Mouse (Mus musculus) mouse embryonic stem cell (cell line): ENCODE data around the gene Tnfsf15.

Experiments used
- in situ Hi-C, 2 experiments: fragments of 300-500 bp; cut with MboI; formaldehyde crosslinking; loops; 1 replicate in 1 of 2; 3 replicates in 1 of 2; pipeline ENCODE4 v1.14.3; 2019 to 2020; ENCODE audit warnings: low sequenced_read_pairs in 2 of 2, low pct_unique_long_range_greater_than_20kb in 1 of 2, mixed read lengths in 1 of 2; ENCODE audit not compliant: unreplicated experiment in 1 of 2

Tnfsf15 gene

DNA sequence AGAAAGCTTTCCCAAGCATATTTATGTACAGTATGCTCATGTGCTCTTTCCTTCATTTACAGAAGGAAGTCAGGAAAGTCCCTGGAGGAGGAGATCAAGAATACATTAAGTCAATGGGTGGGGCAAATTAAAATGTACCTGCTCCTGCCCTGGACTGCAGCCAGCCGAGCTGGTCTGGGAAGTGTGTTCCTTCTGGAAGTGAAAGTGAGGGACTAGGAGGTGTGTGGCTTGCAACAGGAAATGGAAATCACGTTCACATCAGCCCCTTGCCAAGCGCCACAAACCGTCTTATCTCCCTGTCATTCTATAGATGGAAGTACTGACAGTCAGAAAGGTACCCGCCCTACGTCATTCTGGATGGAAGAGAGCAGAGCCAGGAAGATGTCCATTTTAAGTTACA is 358 bp upstream of the Tnfsf15 start:
- in situ Hi-C loops = no loop called here

DNA sequence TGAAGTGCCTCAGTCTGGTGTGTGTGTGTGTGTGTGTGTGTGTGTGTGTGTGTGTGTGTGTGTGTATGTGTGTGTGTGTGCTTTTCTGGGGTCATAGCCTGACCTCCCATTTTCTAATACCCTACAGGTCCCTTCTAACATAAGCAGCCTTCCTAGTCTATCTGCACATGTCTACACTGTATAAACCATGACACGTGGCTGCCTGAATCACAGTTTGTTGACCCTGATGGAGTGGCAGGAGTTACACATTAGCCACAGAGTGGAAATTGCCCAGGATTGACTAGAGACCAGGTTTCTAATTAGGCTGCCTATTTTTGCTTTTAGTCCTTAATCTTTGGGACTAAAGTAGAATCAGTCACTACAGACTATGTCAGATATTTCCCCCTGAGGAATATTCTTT is 1.3 kb downstream of the Tnfsf15 start:
- in situ Hi-C loops = no loop called here

DNA sequence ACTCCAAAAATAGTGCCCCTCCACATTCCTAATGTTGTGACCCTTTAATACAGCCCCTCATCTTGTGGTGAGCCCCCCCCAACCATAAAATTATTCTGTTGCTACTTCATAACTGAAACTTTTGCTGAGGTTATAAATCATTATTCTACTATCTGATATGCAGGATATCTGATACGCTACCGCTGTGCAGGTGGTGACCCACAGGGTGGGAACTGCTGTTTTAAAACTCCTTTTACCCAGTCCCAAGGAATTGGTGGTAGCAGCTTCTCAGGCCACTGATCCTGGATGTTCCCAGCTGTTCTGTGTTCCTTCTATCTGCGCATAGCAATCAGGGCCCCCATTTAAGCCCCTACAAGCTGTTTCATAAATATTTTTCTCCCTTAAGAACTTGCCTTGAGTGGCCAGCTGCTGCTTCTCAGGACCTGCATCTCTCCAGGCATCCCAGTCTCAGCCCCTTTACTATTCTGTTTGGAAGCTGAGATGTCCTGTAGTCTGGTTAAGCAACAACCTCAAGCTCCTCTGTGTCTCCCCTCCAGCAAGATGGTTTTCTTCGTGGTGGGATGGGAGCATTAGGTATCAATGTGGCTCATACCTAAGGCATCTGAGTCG is 2.0 kb downstream of the Tnfsf15 start:
- in situ Hi-C loops = no loop called here

DNA sequence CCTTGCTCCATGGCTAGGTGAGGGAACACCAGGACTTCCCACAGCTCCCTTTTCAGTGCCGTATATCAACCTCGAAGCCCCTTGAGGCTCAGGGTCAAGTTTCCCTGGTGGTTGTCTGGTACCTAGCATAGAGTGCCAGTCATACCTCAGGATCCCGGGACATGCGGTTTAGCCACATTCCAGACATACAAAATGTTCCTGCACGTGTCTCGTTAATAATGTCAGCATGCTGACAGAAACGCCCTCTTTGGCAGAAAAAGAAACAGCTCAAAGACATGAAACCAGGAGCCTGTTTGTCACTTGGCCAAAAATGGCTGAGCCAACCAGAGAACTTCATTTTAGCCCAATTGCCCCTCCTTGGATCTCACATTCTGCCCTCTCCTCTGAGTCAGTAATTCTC is 2.8 kb downstream of the Tnfsf15 start:
- in situ Hi-C loops = no loop called here

DNA sequence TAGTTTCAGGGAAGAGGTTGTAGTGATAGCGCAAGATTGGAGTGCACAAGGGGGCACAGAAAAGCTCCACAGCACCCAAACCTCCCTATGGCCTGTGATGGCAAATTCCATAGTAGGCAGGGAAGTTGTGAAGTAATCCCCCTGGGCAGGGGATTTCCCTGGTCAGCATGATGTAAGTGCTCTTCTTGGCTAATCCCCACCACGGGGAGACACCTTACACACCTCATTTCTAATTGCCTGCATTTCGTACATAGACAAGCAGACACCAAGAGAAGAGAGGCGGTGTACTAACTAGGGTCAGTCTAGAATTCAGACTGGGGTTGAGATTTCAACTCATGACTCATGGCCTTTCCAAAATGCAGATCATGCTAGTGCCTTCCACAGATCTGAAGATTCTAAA is 4.2 kb downstream of the Tnfsf15 start:
- in situ Hi-C loops = no loop called here

DNA sequence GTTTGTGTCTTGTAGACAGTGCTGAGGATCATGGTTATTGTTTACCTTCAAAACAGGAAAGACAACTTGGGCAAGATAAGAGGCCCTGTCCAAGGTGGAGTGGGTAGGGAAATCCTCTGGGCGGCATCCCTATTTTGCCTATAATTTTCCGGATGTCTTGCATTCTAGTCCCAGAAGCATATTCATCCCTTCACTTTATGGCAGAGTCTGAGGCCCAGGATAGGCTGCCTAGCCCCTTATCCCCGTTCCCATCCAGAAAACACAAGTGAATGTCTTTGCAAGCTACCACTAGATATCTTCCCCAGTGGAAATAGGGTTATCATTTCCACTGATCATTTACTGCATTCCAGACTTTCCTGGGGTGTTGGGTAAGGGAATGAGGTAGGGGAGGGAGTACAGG is 4.9 kb downstream of the Tnfsf15 start:
- in situ Hi-C loops = no loop called here

DNA sequence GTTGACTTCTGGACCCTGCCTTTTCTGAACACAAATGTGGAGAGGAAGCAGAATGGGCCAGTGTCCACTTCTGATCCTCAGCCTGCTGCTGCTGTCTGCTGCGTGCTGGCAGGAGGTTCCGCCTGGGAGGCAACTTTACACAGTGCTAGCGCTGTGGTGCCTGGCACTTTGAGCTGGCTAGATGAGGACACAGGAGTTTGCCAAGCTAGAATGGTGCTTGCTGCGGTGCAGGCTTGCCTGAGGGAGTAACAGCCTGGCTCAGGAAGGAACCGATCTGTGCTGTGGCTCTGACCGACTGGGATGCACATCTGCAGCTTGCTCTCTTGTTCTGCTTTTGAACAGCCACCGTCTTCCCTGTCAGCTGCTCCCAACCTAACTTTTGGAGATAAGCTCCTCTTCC is 5.4 kb downstream of the Tnfsf15 start:
- in situ Hi-C loops = no loop called here

DNA sequence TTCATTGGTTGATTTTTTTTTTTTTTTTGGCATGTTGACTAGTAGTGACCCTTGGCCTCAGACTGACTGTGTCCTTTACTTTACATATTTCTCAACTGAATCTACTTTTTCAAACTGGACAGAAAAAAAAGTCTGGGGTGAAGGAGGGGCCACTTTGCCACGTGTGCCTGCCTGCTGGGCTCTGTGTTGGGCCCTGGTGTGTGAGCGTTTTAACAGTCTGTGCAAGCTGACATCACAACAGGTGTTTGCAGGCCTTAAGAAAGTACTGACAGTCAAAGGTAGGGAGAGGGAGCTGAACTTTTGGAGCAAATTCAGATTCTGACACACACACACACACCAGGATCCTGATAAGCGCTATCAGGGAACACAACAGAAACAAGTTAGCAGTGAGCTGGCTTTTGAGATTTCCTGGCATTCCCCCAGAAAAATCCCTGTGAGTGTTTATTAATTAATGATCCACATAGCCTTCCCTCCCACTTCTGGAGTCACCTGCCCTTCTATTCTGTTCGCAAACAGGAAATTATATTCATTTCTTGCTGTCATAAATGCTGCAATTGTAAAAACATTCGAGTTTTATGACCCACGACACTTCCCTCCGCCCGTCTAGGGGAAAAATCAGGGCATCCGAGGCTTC is 6.4 kb downstream of the Tnfsf15 start:
- in situ Hi-C loops = no loop called here

DNA sequence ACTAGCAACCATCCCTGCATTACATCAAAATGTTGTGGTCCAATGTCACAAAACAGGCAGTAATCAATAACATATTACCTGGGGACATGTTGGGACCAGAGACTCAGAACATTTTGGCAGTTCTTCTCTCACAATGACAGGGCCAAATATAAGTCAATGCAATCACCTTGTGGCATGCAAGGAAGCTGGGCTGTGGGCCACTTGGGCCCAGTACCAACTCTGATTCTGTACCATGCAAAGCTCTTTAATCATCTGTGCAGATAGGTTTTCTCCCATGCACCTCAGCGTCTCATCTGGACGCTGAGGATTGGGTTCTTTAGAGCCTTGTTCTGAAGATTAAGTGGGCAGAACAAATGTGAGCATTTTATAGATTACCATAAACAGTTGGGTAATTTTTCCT is 13.6 kb downstream of the Tnfsf15 start:
- in situ Hi-C loops = no loop called here

DNA sequence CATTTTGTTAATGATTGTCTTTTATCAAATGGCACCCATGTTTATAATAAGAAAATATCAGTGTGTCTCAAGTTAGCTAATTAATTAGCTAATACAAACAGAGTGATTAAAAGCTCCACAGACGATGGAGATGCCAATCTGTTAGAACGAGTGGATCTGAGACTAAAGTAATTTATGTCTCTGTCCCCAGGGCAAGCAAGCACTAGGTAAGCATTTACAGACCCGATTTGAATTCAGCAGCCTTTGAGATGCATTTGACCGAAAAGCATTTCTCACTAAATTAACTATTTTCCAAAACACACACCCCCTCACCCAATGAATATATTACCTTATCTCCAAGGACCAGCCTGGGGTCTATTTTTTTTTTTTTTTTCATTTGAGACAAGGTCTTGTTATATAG is 18.2 kb downstream of the Tnfsf15 start:
- in situ Hi-C loops = no loop called here

DNA sequence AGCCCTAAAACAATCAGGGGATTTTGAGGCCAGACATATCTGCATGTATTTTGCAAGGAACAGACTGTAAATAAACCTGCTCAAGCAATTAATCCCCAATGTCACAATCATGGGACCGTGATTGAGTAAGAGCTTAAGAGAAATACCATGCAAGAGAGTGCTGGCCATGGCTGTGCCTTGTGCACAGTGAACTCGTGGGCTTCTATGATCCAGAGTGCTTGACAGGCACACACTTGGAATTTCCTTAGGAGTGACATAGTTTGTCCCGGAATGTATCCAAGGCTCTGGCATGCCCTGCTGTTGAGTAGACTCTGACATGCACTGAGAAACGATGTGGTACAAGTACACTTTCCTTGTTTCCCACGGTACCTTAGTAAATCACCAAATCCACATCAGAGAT is 18.9 kb downstream of the Tnfsf15 start:
- in situ Hi-C loops = no loop called here

DNA sequence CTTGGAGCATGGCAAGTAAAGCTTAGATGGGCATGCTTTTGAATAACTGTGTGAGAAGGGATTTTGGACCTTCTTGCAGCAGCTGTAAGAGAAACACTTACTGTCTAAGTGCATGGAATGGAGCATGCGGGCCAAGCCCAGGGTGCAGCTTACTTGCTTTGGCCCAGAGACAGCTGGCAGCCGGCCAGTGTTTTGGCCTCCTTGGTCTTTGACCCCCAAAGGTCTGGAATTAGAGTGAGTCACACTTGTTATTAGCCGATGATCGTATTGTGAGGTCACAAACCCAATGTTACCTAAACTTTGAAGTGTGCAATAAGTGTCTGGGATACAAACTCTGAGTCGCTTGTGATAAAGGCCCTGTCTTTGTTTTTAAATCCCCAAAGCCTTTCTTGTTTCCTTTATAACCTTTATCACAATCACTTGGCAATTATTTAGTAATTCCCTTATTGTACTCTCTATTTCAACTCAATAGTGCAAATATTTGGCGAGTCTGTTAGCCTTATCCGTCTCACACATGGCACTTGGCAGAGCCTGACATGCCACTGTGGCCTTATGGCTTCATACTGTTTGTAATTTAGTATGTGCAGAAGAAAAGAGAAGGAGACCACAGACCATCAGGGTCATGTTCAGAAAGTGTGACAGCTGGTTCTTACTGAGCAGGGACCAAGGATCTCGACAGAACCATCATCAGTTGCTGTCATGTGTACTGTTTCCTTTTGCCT is 26.8 kb downstream of the Tnfsf15 start:
- in situ Hi-C loops = no loop called here

DNA sequence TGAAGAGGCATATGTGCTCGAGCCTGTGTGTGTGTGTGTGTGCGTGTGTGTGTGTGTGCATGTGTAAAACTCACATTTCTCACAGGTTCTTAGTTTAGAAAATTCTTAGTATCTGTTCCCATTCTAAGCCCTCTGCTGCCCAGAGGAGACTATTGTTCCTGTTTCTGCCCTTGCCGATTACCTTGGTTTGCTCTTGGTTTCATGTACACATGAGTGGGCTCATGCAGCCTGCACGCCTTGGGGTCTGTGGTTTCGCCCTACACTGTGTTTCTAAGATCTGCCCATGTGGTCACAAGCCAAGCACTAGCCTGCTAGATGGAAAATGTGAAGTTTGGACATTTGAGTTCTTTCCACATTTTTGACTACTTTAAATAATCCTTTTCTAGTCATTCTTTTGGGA is 33.0 kb downstream of the Tnfsf15 start:
- in situ Hi-C loops = no loop called here

DNA sequence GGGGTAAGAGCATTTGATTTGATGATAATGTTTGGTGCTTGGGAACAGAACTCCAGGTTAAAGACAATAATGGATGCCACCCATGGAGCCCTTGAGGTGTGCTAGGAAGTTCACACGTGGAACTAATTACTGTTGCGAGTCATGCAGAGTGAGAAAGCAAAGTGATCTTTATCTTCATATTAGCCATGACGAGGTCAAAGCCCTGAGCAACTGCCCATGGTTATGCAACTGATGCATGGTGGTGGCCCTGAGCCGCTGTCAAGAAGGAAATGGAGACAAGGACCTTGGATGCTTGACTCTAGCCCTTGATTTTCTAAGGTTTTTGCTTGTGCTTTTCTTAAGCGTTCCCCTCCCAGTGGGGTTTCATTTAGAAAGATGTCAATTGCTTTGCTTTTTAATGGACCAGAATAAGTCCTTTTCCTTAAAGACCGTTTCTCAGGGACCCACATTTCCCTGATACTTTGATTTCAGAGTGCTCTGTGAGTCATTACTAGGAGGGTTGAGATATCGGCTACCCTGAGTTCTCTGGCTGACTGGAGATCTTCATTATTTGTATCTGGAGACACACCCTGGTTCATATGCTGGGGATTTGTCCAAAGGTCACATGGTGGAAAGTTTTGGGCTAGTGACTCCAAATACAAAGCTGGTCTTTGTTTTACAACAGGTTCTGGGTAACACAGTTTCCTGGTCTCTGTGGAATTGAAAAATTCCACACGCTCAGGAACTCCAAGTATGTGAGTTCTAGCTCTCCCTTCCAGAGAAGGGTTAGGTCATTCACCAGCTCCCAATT is 34.3 kb downstream of the Tnfsf15 start:
- in situ Hi-C loops = no loop called here

DNA sequence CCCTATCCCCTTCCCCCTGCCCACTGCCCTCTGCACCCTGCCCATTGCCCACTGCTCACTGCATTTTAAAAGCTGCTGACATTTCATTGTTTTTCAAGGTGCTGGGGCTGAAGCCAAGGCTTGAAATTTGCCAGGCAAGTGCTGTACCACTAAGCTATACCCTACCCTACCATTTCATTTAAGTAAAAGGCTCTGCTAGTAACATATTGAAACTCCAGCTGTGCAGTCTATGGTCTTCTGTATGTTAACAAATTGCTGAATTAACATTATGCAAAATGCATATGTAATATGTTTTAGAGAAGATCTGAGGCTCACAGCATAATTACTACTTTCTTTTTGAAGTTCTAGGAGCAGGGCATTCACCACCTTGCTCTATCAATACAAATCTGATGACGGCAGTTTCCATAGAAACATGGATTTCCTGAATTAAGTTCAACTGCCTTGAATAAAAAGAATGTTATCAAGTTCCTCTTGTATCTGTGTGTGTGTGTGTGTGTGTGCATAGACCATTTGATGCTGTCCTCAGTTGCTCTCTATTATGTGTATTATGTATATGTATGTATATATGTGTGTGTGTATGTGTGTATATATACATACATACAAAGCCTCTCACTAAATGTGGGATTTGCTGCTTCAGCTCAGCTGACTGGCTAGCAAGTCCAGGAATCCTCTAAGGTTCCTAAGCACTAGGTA is 38.5 kb downstream of the Tnfsf15 start:
- in situ Hi-C loops = no loop called here

DNA sequence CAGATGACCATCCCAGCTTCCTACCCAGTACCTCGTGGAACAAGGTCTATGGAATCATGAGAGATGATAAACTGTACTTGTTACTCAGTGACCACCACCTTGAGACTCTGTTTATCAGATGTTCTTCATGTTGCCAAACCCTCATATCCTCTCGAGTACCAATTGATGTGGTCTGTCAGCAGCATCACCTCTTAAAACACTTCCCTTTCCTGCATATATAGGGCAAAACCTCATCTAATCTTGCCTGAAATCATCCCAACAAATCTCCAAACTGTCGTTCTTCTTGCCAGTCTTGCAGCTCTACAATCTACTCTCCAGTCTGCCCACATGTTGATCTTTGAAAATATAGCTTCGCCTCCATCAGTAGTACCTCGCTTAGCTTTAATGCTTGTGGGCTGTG is 40.7 kb downstream of the Tnfsf15 start:
- in situ Hi-C loops = no loop called here

DNA sequence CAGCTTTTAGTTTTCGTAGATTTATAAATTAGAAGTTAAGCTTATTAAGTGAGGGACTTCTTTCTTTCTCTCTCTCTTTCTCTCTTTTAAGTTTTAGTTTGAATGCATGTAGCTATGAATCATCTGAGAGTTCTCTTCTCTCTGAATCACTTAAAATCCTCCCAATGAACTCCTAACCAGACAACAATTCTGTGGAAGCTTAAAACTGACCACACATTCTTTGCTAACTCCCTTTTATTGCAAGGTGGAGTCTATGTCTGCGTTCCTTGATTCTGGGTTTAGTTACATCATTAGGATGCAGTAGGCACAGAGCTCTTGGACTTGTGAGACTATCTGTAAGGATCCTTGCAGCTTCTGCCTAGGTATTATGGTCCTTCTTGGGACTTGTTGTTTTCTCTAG is 41.2 kb downstream of the Tnfsf15 start:
- in situ Hi-C loops = no loop called here

DNA sequence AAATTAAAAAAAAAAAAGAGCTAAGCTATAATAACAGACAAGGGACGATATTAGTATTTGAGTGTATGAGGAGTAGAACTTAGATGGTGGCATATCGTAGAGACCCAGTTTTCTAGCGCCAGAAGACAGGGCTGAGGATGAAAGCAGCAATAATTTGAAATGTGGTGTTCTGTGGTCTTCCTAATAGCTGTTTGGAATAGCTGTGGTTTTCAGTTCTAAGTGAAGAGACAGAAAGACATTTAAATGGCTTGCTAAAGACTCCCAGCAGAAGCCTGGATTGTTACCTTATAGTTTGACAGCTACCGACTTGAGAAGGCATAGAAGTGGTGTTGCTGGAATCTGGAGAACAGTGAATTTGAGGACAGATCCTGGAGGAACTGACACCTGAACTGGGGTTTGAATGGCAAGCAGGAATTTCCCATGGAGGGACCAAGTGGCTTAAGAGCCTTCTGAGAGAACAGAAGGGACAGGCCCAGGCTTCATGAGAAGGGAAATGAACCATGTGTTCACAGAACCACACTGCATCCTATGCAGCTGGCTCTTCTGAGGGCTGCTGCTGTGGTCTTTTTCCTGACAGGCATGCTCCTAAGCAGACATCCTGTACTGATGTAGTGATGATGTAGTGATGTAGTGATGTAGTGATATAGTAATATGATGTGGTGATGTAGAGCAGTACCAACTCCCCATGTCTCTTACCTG is 42.8 kb downstream of the Tnfsf15 start:
- in situ Hi-C loops = no loop called here
